ENCODE assay signal across 11 mouse cellular contexts in the genomic region with DNA sequence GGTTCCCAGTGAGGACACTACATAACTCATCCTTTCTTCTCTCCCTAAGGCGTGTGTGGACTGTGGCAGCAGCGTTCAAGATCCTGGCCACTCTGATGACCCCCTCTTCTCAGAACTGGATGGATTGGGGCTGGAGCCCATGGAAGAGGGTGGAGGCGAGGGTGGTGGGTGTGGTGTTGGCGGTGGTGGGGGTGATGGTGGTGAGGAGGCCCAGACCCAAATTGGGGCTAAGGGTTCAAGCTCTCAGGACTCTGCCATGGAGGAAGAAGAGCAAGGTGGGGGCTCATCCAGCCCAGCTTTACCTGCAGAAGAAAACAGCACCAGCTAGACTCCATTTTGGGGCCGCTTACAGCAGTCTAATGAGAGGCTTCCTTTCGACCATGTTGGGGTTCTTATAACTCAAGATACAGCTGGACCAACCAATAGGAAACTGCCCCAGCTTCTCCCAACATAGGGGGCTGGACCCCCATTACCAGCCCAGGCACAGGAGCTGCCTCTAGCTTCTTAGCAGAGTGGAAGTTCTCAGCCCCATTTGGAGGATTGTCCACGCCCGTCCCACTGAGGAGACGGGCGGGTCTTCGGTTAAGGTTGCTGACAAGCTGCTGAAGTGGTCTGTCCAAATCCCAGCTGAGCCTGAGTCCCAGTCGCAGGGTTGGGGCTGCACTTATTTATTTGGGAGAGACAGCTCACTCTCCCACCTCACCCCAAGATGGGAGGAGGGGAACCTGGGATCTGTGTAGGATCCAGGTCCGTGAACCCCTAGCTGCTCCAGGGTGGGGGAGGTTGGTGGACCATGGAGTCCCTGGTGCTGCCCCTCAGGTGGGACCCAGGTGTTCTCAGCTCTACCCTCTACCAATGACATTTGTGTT. TPM values are rescaled to one million over a fixed set of nuclear protein-coding genes. Genes with fewer than 3 reads are reported as not detected.
A peak's percentile ranks its signal among the peaks of the same experiment; 100 is the strongest.
DNase-seq lines count a peak whose midpoint lies in the region; ATAC-seq lines count a peak whose summit lies in the region.
"Had no signal": no experiment of that assay in that cellular context is flagged by ENCODE, and none has a peak within 500 bp of the region (broad histone marks: within the 10 kb centered on the region; RNA-seq: fewer than 3 reads in every experiment).

No protein-coding gene starts in this region.

- DNase-seq in cerebellum, adult 9-11 months: peak; percentile 64
- DNase-seq in cerebellum, postnatal 36 days: no peak
- peak; percentile 33 to 34 for DNase-seq in B cell, adult 2 months
- DNase-seq in ovary, postnatal 14 days (ENCODE audit: low spot score): no peak
- DNase-seq in retina, embryonic 14.5 days (ENCODE audit: low spot score): no peak
- DNase-seq: lung, postnatal 14 days had no signal

- no peaks in the 10 kb centered on the region for H3K9me3 ChIP-seq in kidney, embryonic 14.5 days (ENCODE audit: control insufficient read depth, low read length)
- H3K9me3 ChIP-seq in kidney, embryonic 16.5 days (ENCODE audit: low read length): no peaks in the 10 kb centered on the region
- H3K9me3 ChIP-seq in embryonic facial prominence, embryonic 15.5 days (replicated peaks): no peaks in the 10 kb centered on the region

- WGBS in kidney, embryonic 14.5 days: 85% methylated on average over 13 of the region's 13 CpGs
- WGBS in kidney, embryonic 16.5 days: 85% methylated on average over 13 of the region's 13 CpGs
- 81% methylated on average over 13 of the region's 13 CpGs for WGBS in embryonic facial prominence, embryonic 15.5 days

- peak; percentile 21; the same call in 1 of the 2 replicates for ATAC-seq in kidney, embryonic 14.5 days (ENCODE audit: low FRiP score, low TSS enrichment)
- no peak for ATAC-seq in kidney, embryonic 16.5 days (ENCODE audit: low FRiP score, low TSS enrichment)
- no peak for ATAC-seq in embryonic facial prominence, embryonic 15.5 days (ENCODE audit: insufficient number of reproducible peaks, low FRiP score, low TSS enrichment, low read depth)
- ATAC-seq: activated CD4-positive, CD25-positive, alpha-beta regulatory T cell, adult 4 months; CD4-positive, CD25-positive, alpha-beta regulatory T cell, adult 4 months had no signal

- peaks cover 46% of the 10 kb centered on the region for H3K36me3 ChIP-seq in kidney, embryonic 14.5 days (ENCODE audit: control insufficient read depth, insufficient read depth, low read length)
- H3K36me3 ChIP-seq in kidney, embryonic 16.5 days (ENCODE audit: insufficient read depth, low read length): peaks cover 41% of the 10 kb centered on the region
- peaks cover 54% of the 10 kb centered on the region for H3K36me3 ChIP-seq in embryonic facial prominence, embryonic 15.5 days

- no peak overlapping the region for H3K4me3 ChIP-seq in kidney, embryonic 14.5 days (ENCODE audit: low read length)
- no peak overlapping the region for H3K4me3 ChIP-seq in kidney, embryonic 16.5 days (ENCODE audit: low read length)
- no peak overlapping the region; the same call in 1 of the 2 replicates for H3K4me3 ChIP-seq in embryonic facial prominence, embryonic 15.5 days (replicated peaks)

- H3K9ac ChIP-seq in kidney, embryonic 14.5 days (ENCODE audit: low read depth, low read length): no peak overlapping the region
- H3K9ac ChIP-seq in kidney, embryonic 16.5 days (replicated peaks; ENCODE audit: low read length): no peak overlapping the region
- H3K9ac ChIP-seq in embryonic facial prominence, embryonic 15.5 days: no peak overlapping the region

- H3K4me2 ChIP-seq in kidney, embryonic 14.5 days (replicated peaks; ENCODE audit: low read depth, low read length): no peak overlapping the region
- no peak overlapping the region for H3K4me2 ChIP-seq in kidney, embryonic 16.5 days (replicated peaks; ENCODE audit: low read depth, low read length)
- no peak overlapping the region for H3K4me2 ChIP-seq in embryonic facial prominence, embryonic 15.5 days (replicated peaks)

- H3K27me3 ChIP-seq in kidney, embryonic 14.5 days (ENCODE audit: control insufficient read depth, insufficient read depth, low read length): peaks cover 4% of the 10 kb centered on the region; the same call in 1 of the 2 replicates
- H3K27me3 ChIP-seq in kidney, embryonic 16.5 days (ENCODE audit: insufficient read depth, low read length): no peaks in the 10 kb centered on the region
- H3K27me3 ChIP-seq in embryonic facial prominence, embryonic 15.5 days: no peaks in the 10 kb centered on the region

- no peak overlapping the region for H3K27ac ChIP-seq in kidney, embryonic 14.5 days (ENCODE audit: low read depth, low read length)
- no peak overlapping the region for H3K27ac ChIP-seq in kidney, embryonic 16.5 days (ENCODE audit: low read length)
- 0 out of 2 replicates have a peak overlapping the region, but pooled peaks have one; percentile 63 for H3K27ac ChIP-seq in embryonic facial prominence, embryonic 15.5 days (replicated peaks)

- H3K4me1 ChIP-seq in kidney, embryonic 14.5 days (ENCODE audit: control insufficient read depth, insufficient read depth, low read length): no peaks in the 10 kb centered on the region
- H3K4me1 ChIP-seq in kidney, embryonic 16.5 days (ENCODE audit: insufficient read depth, low read length): peaks cover 3% of the 10 kb centered on the region; the same call in 1 of the 2 replicates
- peaks cover 12% of the 10 kb centered on the region for H3K4me1 ChIP-seq in embryonic facial prominence, embryonic 15.5 days

RNA-seq across cellular contexts. Expression of gene Hes7, which starts 10.9 kb away (rescaled TPM):
- polyA plus RNA-seq in kidney, embryonic 14.5 days (2014; fragmentation: Nextera tagmentation; extraction: Ambion mirVana): 0.23 and 0.41 TPM in 2 replicates
- 0.39 and 0.51 TPM in 2 replicates for polyA plus RNA-seq in kidney, embryonic 16.5 days (2015; fragmentation: Nextera tagmentation; extraction: Ambion mirVana)
- 0.55 and 0.64 TPM in 2 replicates for polyA plus RNA-seq in embryonic facial prominence, embryonic 15.5 days (2015; fragmentation: Nextera tagmentation; extraction: Ambion mirVana)
- polyA plus RNA-seq: activated CD4-positive, CD25-positive, alpha-beta regulatory T cell, adult 4 months; CD4-positive, CD25-positive, alpha-beta regulatory T cell, adult 4 months had no signal

RNA-seq across cellular contexts. Expression of gene 9130213A22Rik, which starts 13.1 kb away (rescaled TPM):
- 0.11 and 0.43 TPM in 2 replicates for polyA plus RNA-seq in kidney, embryonic 14.5 days (2014; fragmentation: Nextera tagmentation; extraction: Ambion mirVana)
- polyA plus RNA-seq in kidney, embryonic 16.5 days (2015; fragmentation: Nextera tagmentation; extraction: Ambion mirVana): 0.33 and 0.42 TPM in 2 replicates
- 0.35 and 0.51 TPM in 2 replicates for polyA plus RNA-seq in embryonic facial prominence, embryonic 15.5 days (2015; fragmentation: Nextera tagmentation; extraction: Ambion mirVana)
- polyA plus RNA-seq: activated CD4-positive, CD25-positive, alpha-beta regulatory T cell, adult 4 months; CD4-positive, CD25-positive, alpha-beta regulatory T cell, adult 4 months had no signal

RNA-seq across cellular contexts. Expression of gene Per1, which starts 14.2 kb away (rescaled TPM):
- 6.1 and 8.9 TPM in 2 replicates for polyA plus RNA-seq in kidney, embryonic 14.5 days (2014; fragmentation: Nextera tagmentation; extraction: Ambion mirVana)
- 11.4 and 15.6 TPM in 2 replicates for polyA plus RNA-seq in kidney, embryonic 16.5 days (2015; fragmentation: Nextera tagmentation; extraction: Ambion mirVana)
- polyA plus RNA-seq in embryonic facial prominence, embryonic 15.5 days (2015; fragmentation: Nextera tagmentation; extraction: Ambion mirVana): 29.6 and 34.4 TPM in 2 replicates

RNA-seq across cellular contexts. Expression of gene Aloxe3, which starts 16.4 kb away (rescaled TPM):
- polyA plus RNA-seq in kidney, embryonic 14.5 days (2014; fragmentation: Nextera tagmentation; extraction: Ambion mirVana): 0.54 and 1.1 TPM in 2 replicates
- 0.32 and 0.76 TPM in 2 replicates for polyA plus RNA-seq in kidney, embryonic 16.5 days (2015; fragmentation: Nextera tagmentation; extraction: Ambion mirVana)
- polyA plus RNA-seq in embryonic facial prominence, embryonic 15.5 days (2015; fragmentation: Nextera tagmentation; extraction: Ambion mirVana): 7.6 and 8.9 TPM in 2 replicates

RNA-seq across cellular contexts. Expression of gene Vamp2, which starts 21.0 kb away (rescaled TPM):
- polyA plus RNA-seq in kidney, embryonic 14.5 days (2014; fragmentation: Nextera tagmentation; extraction: Ambion mirVana): 57.5 and 86.5 TPM in 2 replicates
- 81.5 and 114 TPM in 2 replicates for polyA plus RNA-seq in kidney, embryonic 16.5 days (2015; fragmentation: Nextera tagmentation; extraction: Ambion mirVana)
- 111 and 149 TPM in 2 replicates for polyA plus RNA-seq in embryonic facial prominence, embryonic 15.5 days (2015; fragmentation: Nextera tagmentation; extraction: Ambion mirVana)

Comparison
In these comparisons a context has a peak if more than half of its experiments do, and no peak if none do; other contexts are left out.
1. DNase-seq: peak in cerebellum, adult 9-11 months (single experiment) and B cell, adult 2 months (2 of 2); none in cerebellum, postnatal 36 days (0 of 2), ovary, postnatal 14 days (single experiment) and retina, embryonic 14.5 days (single experiment).